Mouse (Mus musculus) left cerebral cortex, postnatal 36 days (tissue): Measurements from ENCODE around the gene Gm8439. TPM values are rescaled to one million over a fixed set of nuclear protein-coding genes. Genes with fewer than 3 reads are reported as not detected.

Experiments
- total RNA-seq, 2 experiments: library from RNA; stranded (reverse); gene quantifications; 2 replicates each; pipeline ENCODE4 v1.2.3; 2021

Gm8439 gene
- total RNA-seq, 2 experiments from 2014 or later, result not detected

Other genes starting within 250 kb of the Gm8439 start
- 10 to 100 TPM; 83.6 to 96.1 TPM for gene Scmh1, start 183.5 kb upstream of the Gm8439 start, total RNA-seq
- not detected for gene Slfnl1, start 56.5 kb upstream of the Gm8439 start, total RNA-seq
- 10 to 100 TPM; 42.7 to 46.1 TPM for gene Ctps, start 18.5 kb upstream of the Gm8439 start, total RNA-seq
- gene Cited4, start 77.8 kb downstream of the Gm8439 start, total RNA-seq, result 10 to 100 TPM; 19.3 to 25.5 TPM
- 1 to 10 TPM; 6.5 to 7.7 TPM for gene Kcnq4, start 159.9 kb downstream of the Gm8439 start, total RNA-seq
- gene Nfyc, start 242.8 kb downstream of the Gm8439 start, total RNA-seq, result 10 to 100 TPM; 40.7 to 48.4 TPM